Mouse (Mus musculus): Measurements from ENCODE around the gene Robo4. TPM values are rescaled to one million over a fixed set of nuclear protein-coding genes. Genes with fewer than 3 reads are reported as not detected.
A peak's percentile ranks its signal among the peaks of the same experiment; 100 is the strongest.

The Robo4 gene
- polyA plus RNA-seq, 1 experiment from 2014 or later: 25.8 TPM

DNA sequence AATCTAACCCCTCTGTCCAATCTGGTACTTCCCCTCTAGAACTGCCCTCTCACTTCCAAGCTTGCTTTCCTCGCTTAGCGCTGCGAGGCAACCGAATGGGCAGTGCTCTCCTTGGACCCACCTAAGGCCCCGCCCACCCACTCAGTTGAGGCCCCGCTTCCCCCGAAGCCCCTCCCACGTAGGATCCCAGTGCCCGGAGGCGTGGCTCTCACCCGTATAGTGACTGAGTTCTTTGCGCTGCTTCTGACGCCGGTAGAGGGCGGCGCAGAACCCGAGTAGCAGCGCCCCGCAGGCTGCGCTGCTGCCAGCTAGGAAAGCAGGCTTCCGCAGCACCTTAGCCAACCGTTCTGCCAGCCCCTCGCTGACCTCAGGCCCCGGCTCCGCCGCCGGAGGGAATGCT lies 19.0 kb downstream of the Robo4 start:
- peak; percentile 76 for TF ChIP-seq CTCF (IDR thresholded peaks at IDR 0.05; ENCODE audit: low read depth)
- ATAC-seq (ENCODE audit: insufficient read depth): peak; percentile 94
- Histone ChIP-seq H3K4me2 (peak overlapping the region; percentile 60), H3K27me3 (ENCODE audit: insufficient read depth, low read length) (no peaks in the 10 kb centered on the region), H3K9me3 (ENCODE audit: low read depth, low read length) (no peaks in the 10 kb centered on the region), H3K4me3 (ENCODE audit: low read depth, low read length) (peak overlapping the region; percentile 27), H3K9ac (no peak overlapping the region), H3K27ac (ENCODE audit: low read depth) (no peak overlapping the region), H3K4me1 (ENCODE audit: insufficient read depth) (no peaks in the 10 kb centered on the region), H3K36me3 (ENCODE audit: insufficient read depth) (no peaks in the 10 kb centered on the region)
- DNase-seq: peak; percentile 96
- 1% methylated on average over 27 of the region's 27 CpGs for WGBS

GRCm38 (mm10) chr9:37421239-37421638 lies 19.5 kb downstream of the Robo4 start:
- TF ChIP-seq CTCF (IDR thresholded peaks at IDR 0.05; ENCODE audit: low read depth): no peak
- H3K27ac ChIP-seq (ENCODE audit: low read depth): no peak overlapping the region
- no peaks in the 10 kb centered on the region for H3K4me1 ChIP-seq (ENCODE audit: insufficient read depth)
- H3K9ac ChIP-seq: no peak overlapping the region
- peak overlapping the region; percentile 27; the same call in 1 of the 2 replicates for H3K4me3 ChIP-seq (ENCODE audit: low read depth, low read length)
- no peaks in the 10 kb centered on the region for H3K27me3 ChIP-seq (ENCODE audit: insufficient read depth, low read length)
- no peaks in the 10 kb centered on the region for H3K36me3 ChIP-seq (ENCODE audit: insufficient read depth)
- DNase-seq: peak; percentile 24
- peak overlapping the region; percentile 60 for H3K4me2 ChIP-seq
- H3K9me3 ChIP-seq (ENCODE audit: low read depth, low read length): no peaks in the 10 kb centered on the region
- peak; percentile 18; the same call in 1 of the 2 replicates for ATAC-seq (ENCODE audit: insufficient read depth)
- 26% methylated on average over 12 of the region's 12 CpGs for WGBS

- Histone ChIP-seq H3K27ac (ENCODE audit: low read depth) (no peak overlapping the region), H3K4me1 (ENCODE audit: insufficient read depth) (0 out of 2 replicates have a peak, but pooled peaks cover 3% of the 10 kb centered on the region), H3K4me3 (ENCODE audit: low read depth, low read length) (no peak overlapping the region), H3K9ac (no peak overlapping the region), H3K4me2 (no peak overlapping the region), H3K27me3 (ENCODE audit: insufficient read depth, low read length) (peaks cover 61% of the 10 kb centered on the region), H3K36me3 (ENCODE audit: insufficient read depth) (no peaks in the 10 kb centered on the region), H3K9me3 (ENCODE audit: low read depth, low read length) (no peaks in the 10 kb centered on the region)
- ATAC-seq (ENCODE audit: insufficient read depth) (no peak), DNase-seq (no peak)
- no peak for TF ChIP-seq CTCF (IDR thresholded peaks at IDR 0.05; ENCODE audit: low read depth)
- 27% methylated on average over 26 of the region's 26 CpGs for WGBS
Measured at GRCm38 (mm10) chr9:37429326-37429725, 27.6 kb downstream of the Robo4 start.

DNA sequence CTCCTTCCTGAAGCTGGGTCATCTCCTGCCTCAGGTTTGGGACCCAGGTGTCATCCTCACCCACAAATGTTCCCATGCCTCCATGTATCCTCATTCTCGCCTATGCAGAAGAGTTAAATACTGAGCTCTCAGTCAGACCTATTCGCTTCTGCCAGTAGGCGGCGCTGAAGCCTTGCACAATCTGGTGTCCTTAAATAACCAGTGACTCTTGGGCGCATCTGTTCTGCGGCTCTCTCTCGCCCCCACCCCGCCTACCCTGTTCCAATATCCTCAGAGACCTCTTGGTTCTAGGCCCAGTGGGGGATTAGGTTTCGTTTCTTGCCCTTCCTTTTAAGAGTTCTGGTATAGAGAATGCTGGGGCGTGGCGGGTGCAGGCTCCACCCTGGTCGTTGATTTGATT lies 28.9 kb downstream of the Robo4 start:
- H3K36me3 ChIP-seq (ENCODE audit: insufficient read depth): no peaks in the 10 kb centered on the region
- H3K4me3 ChIP-seq (ENCODE audit: low read depth, low read length): no peak overlapping the region
- H3K9me3 ChIP-seq (ENCODE audit: low read depth, low read length): no peaks in the 10 kb centered on the region
- DNase-seq (peak; percentile 98), ATAC-seq (ENCODE audit: insufficient read depth) (peak; percentile 69)
- peaks cover 74% of the 10 kb centered on the region for H3K27me3 ChIP-seq (ENCODE audit: insufficient read depth, low read length)
- whole genome bisulfite sequencing: 2% methylated on average over 12 of the region's 12 CpGs
- 0 out of 2 replicates have a peak, but pooled peaks cover 3% of the 10 kb centered on the region for H3K4me1 ChIP-seq (ENCODE audit: insufficient read depth)
- TF ChIP-seq CTCF (IDR thresholded peaks at IDR 0.05; ENCODE audit: low read depth): peak; percentile 97
- peak overlapping the region; percentile 29; the same call in 1 of the 2 replicates for H3K4me2 ChIP-seq
- H3K9ac ChIP-seq: no peak overlapping the region
- H3K27ac ChIP-seq (ENCODE audit: low read depth): no peak overlapping the region

- ATAC-seq (ENCODE audit: insufficient read depth) (no peak), DNase-seq (peak; percentile 75)
- peak; percentile 69 for TF ChIP-seq CTCF (IDR thresholded peaks at IDR 0.05; ENCODE audit: low read depth)
- WGBS: 1% methylated on average over 16 of the region's 17 CpGs
- Histone ChIP-seq H3K9me3 (ENCODE audit: low read depth, low read length) (no peaks in the 10 kb centered on the region), H3K27ac (ENCODE audit: low read depth) (no peak overlapping the region), H3K27me3 (ENCODE audit: insufficient read depth, low read length) (peaks cover 79% of the 10 kb centered on the region), H3K9ac (no peak overlapping the region), H3K4me1 (ENCODE audit: insufficient read depth) (0 out of 2 replicates have a peak, but pooled peaks cover 3% of the 10 kb centered on the region), H3K4me2 (peak overlapping the region; percentile 65; the same call in 1 of the 2 replicates), H3K4me3 (ENCODE audit: low read depth, low read length) (peak overlapping the region; percentile 33), H3K36me3 (ENCODE audit: insufficient read depth) (no peaks in the 10 kb centered on the region)
Measured at GRCm38 (mm10) chr9:37432026-37432666, 30.4 kb downstream of the Robo4 start.

DNA sequence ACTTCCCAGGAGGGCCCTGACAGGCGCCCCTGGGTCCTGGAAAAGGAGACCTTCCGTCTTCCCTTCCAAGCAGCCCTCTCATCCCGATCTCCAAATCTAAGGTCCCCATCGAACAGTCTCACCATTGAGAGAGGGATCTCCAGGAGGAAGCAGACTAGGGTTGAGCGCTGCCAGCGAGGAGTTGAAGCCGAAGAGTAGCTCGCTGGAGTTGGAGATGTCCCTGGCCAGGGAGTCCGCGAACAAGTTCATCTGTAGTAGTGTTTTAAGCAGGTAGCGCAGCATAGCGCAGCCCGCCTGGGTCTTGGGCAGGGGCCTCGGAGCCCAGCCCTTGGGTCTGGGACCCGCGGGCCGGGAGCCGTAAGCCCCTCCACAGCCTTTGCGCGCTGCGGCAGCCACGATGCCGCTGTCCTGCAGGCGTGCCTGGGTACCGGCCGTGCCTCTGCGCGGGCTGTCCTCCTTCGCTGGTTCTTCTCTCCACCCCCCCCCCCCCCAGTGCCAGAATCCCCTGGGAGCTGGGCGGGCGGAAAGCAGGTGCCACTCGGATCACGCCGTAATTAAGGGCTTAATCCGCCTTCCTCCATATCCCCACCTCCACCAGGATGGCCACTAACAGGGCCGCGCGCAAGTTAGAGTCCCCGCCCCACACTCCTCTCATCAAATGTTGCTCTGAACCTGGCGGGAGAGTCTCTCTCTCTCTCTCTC lies 31.2 kb downstream of the Robo4 start, which contains the start of gene Robo3:
Robo3 (minus strand) TSS at position 527 of the 702 bp plus-strand sequence.
- Histone ChIP-seq H3K9ac (no peak within 1 kb of the TSS; the same call in 1 of the 2 replicates), H3K4me2 (peak within 1 kb of the TSS; percentile 65), H3K27ac (ENCODE audit: low read depth) (no peak within 1 kb of the TSS), H3K36me3 (ENCODE audit: insufficient read depth) (no peaks in the 10 kb centered on the region), H3K4me3 (ENCODE audit: low read depth, low read length) (peak within 1 kb of the TSS; percentile 33), H3K9me3 (ENCODE audit: low read depth, low read length) (no peaks in the 10 kb centered on the region), H3K4me1 (ENCODE audit: insufficient read depth) (0 out of 2 replicates have a peak, but pooled peaks cover 3% of the 10 kb centered on the region), H3K27me3 (ENCODE audit: insufficient read depth, low read length) (peaks cover 72% of the 10 kb centered on the region)
- DNase-seq: peak; percentile 22
- WGBS: under 1% methylated on average over 40 of the region's 40 CpGs
- peak; percentile 19; the same call in 1 of the 2 replicates for ATAC-seq (ENCODE audit: insufficient read depth)
- no peak for TF ChIP-seq CTCF (IDR thresholded peaks at IDR 0.05; ENCODE audit: low read depth)
